Mouse (Mus musculus) hindbrain, embryonic 10.5 days (tissue): ENCODE measurements around the gene A430078G23Rik. TPM values are rescaled to one million over a fixed set of nuclear protein-coding genes. Genes with fewer than 3 reads are reported as not detected.

Experiments used
- DNase-seq: peaks from one replicate; pipeline ENCODE4 v3.0.0-alpha.2; 2017; ENCODE audit warnings: low spot score
- H3K27ac ChIP-seq: fragments of 300-500 bp; sonication (generic); 2 replicates; pipeline ENCODE4 v1.5.1; 2016; ENCODE audit warnings: mild to moderate bottlenecking, moderate library complexity
- H3K27me3 ChIP-seq: fragments of 300-500 bp; sonication (generic); 2 replicates; pipeline ENCODE4 v1.6.1; 2016; ENCODE audit warnings: mild to moderate bottlenecking; ENCODE audit not compliant: poor library complexity, insufficient read depth, severe bottlenecking
- H3K36me3 ChIP-seq: fragments of 300-500 bp; sonication (generic); 2 replicates; pipeline ENCODE4 v1.6.1; 2016; ENCODE audit warnings: mild to moderate bottlenecking, moderate library complexity
- H3K4me1 ChIP-seq: fragments of 300-500 bp; sonication (generic); replicated peaks from 2 replicates; pipeline ENCODE4 v1.6.1; 2016; ENCODE audit warnings: mild to moderate bottlenecking
- H3K4me3 ChIP-seq: fragments of 300-500 bp; sonication (generic); 2 replicates; pipeline ENCODE4 v1.5.1; 2016; ENCODE audit warnings: mild to moderate bottlenecking, moderate library complexity
- H3K9me3 ChIP-seq: fragments of 300-500 bp; sonication (generic); 2 replicates; pipeline ENCODE4 v1.6.1; 2016; ENCODE audit warnings: mild to moderate bottlenecking, moderate library complexity
- WGBS: fragments of 180-500 bp; shearing (Covaris S2); methylation state at CpG from one replicate; pipeline ENCODE4 v1.1.7; 2016; 5-methylcytosine and 5-hydroxymethylcytosine counted together
- polyA plus RNA-seq: library from polyadenylated mRNA; unstranded; fragments of >200 nt; fragmentation: Nextera tagmentation; extraction: Ambion mirVana; gene quantifications from 2 replicates; pipeline ENCODE4 v1.2.1, GENCODE M21; 2016

The A430078G23Rik gene
- polyA plus RNA-seq, 1 experiment from 2014 or later = not detected

- no peak for DNase-seq
- no peaks in the 10 kb centered on the region for H3K4me1 ChIP-seq
- no peak overlapping the region for H3K27ac ChIP-seq
- no peak overlapping the region for H3K4me3 ChIP-seq
- no peaks in the 10 kb centered on the region for H3K9me3 ChIP-seq
- no peaks in the 10 kb centered on the region for H3K27me3 ChIP-seq
- H3K36me3 ChIP-seq = no peaks in the 10 kb centered on the region
- WGBS = 67% methylated on average over 5 of the region's 5 CpGs
These were observed 1.2 kb downstream of the A430078G23Rik start for GRCm38 (mm10) chr8:3354443-3354812.

- no peaks in the 10 kb centered on the region for H3K27me3 ChIP-seq
- H3K4me3 ChIP-seq = no peak overlapping the region
- H3K9me3 ChIP-seq = no peaks in the 10 kb centered on the region
- no peak for DNase-seq
- 90% methylated on average over 6 of the region's 6 CpGs for whole genome bisulfite sequencing
- no peak overlapping the region for H3K27ac ChIP-seq
- no peaks in the 10 kb centered on the region for H3K36me3 ChIP-seq
- H3K4me1 ChIP-seq = no peaks in the 10 kb centered on the region
These were observed 2.4 kb downstream of the A430078G23Rik start for GRCm38 (mm10) chr8:3355586-3355985.

- Histone ChIP-seq H3K4me3 (no peak overlapping the region), H3K9me3 (no peaks in the 10 kb centered on the region), H3K4me1 (no peaks in the 10 kb centered on the region), H3K36me3 (no peaks in the 10 kb centered on the region), H3K27me3 (no peaks in the 10 kb centered on the region), H3K27ac (no peak overlapping the region)
- WGBS = 14% methylated on average over 4 of the region's 4 CpGs
- peak; percentile 77 for DNase-seq
These were observed 4.8 kb downstream of the A430078G23Rik start for GRCm38 (mm10) chr8:3358060-3358459.

GRCm38 (mm10) chr8:3367086-3367485 lies 13.9 kb downstream of the A430078G23Rik start:
- H3K27ac ChIP-seq = no peak overlapping the region
- no peaks in the 10 kb centered on the region for H3K36me3 ChIP-seq
- no peaks in the 10 kb centered on the region for H3K27me3 ChIP-seq
- no peak overlapping the region for H3K4me3 ChIP-seq
- 85% methylated on average over 5 of the region's 5 CpGs for WGBS
- H3K4me1 ChIP-seq = no peaks in the 10 kb centered on the region
- DNase-seq = no peak
- no peaks in the 10 kb centered on the region for H3K9me3 ChIP-seq

- no peak overlapping the region for H3K27ac ChIP-seq
- 87% methylated on average over 1 of the region's 1 CpGs for WGBS
- no peaks in the 10 kb centered on the region for H3K27me3 ChIP-seq
- H3K4me1 ChIP-seq = no peaks in the 10 kb centered on the region
- no peak for DNase-seq
- H3K4me3 ChIP-seq = no peak overlapping the region
- no peaks in the 10 kb centered on the region for H3K36me3 ChIP-seq
- no peaks in the 10 kb centered on the region for H3K9me3 ChIP-seq
These were observed 14.9 kb downstream of the A430078G23Rik start for GRCm38 (mm10) chr8:3368091-3368490.

- Histone ChIP-seq H3K27me3 (no peaks in the 10 kb centered on the region), H3K4me3 (no peak overlapping the region), H3K4me1 (no peaks in the 10 kb centered on the region), H3K36me3 (no peaks in the 10 kb centered on the region), H3K27ac (no peak overlapping the region), H3K9me3 (no peaks in the 10 kb centered on the region)
- DNase-seq = no peak
These were observed 22.5 kb downstream of the A430078G23Rik start for GRCm38 (mm10) chr8:3375748-3376147.

GRCm38 (mm10) chr8:3376641-3377274 lies 23.5 kb downstream of the A430078G23Rik start:
- no peaks in the 10 kb centered on the region for H3K27me3 ChIP-seq
- DNase-seq = no peak
- no peaks in the 10 kb centered on the region for H3K36me3 ChIP-seq
- H3K4me1 ChIP-seq = no peaks in the 10 kb centered on the region
- H3K9me3 ChIP-seq = no peaks in the 10 kb centered on the region
- H3K27ac ChIP-seq = no peak overlapping the region
- H3K4me3 ChIP-seq = no peak overlapping the region
- 68% methylated on average over 11 of the region's 11 CpGs for WGBS

- H3K36me3 ChIP-seq = no peaks in the 10 kb centered on the region
- 37% methylated on average over 6 of the region's 6 CpGs for WGBS
- H3K4me3 ChIP-seq = no peak overlapping the region
- no peaks in the 10 kb centered on the region for H3K27me3 ChIP-seq
- peaks cover under 1% of the 10 kb centered on the region for H3K4me1 ChIP-seq
- no peak overlapping the region for H3K27ac ChIP-seq
- DNase-seq = peak; percentile 68
- H3K9me3 ChIP-seq = no peaks in the 10 kb centered on the region; the same call in 1 of the 2 replicates
These were observed 34.1 kb downstream of the A430078G23Rik start for GRCm38 (mm10) chr8:3387286-3387685.

- WGBS = 78% methylated on average over 9 of the region's 9 CpGs
- H3K27me3 ChIP-seq = no peaks in the 10 kb centered on the region
- H3K4me3 ChIP-seq = no peak overlapping the region
These were observed 35.5 kb downstream of the A430078G23Rik start for GRCm38 (mm10) chr8:3388591-3389338.

GRCm38 (mm10) chr8:3389506-3389905 lies 36.3 kb downstream of the A430078G23Rik start:
- Histone ChIP-seq H3K27me3 (no peaks in the 10 kb centered on the region), H3K4me3 (no peak overlapping the region), H3K27ac (no peak overlapping the region), H3K9me3 (no peaks in the 10 kb centered on the region; the same call in 1 of the 2 replicates), H3K4me1 (peaks cover 15% of the 10 kb centered on the region), H3K36me3 (no peaks in the 10 kb centered on the region)
- DNase-seq = no peak
- WGBS = 93% methylated on average over 1 of the region's 1 CpGs

More at GRCm38 (mm10) chr8:3388591-3389338, 35.5 kb downstream of the A430078G23Rik start:
- no peak for DNase-seq
- Histone ChIP-seq H3K27ac (no peak overlapping the region), H3K36me3 (no peaks in the 10 kb centered on the region), H3K9me3 (no peaks in the 10 kb centered on the region; the same call in 1 of the 2 replicates), H3K4me1 (peaks cover 8% of the 10 kb centered on the region)

- H3K4me1 ChIP-seq = peaks cover 30% of the 10 kb centered on the region
- peaks cover 10% of the 10 kb centered on the region for H3K36me3 ChIP-seq
- peak overlapping the region; percentile 88 for H3K27ac ChIP-seq
- H3K9me3 ChIP-seq = no peaks in the 10 kb centered on the region; the same call in 1 of the 2 replicates
- no peak for DNase-seq
- 58% methylated on average over 4 of the region's 4 CpGs for WGBS
- H3K27me3 ChIP-seq = no peaks in the 10 kb centered on the region
- H3K4me3 ChIP-seq = peak overlapping the region; percentile 87
These were observed 39.1 kb downstream of the A430078G23Rik start for GRCm38 (mm10) chr8:3392293-3392692.

- no peaks in the 10 kb centered on the region for H3K27me3 ChIP-seq
- peak within 1 kb of the TSS; percentile 87 for H3K4me3 ChIP-seq
- H3K4me1 ChIP-seq = peaks cover 30% of the 10 kb centered on the region
- DNase-seq = peak; percentile 83
- peaks cover 10% of the 10 kb centered on the region for H3K36me3 ChIP-seq
- no peaks in the 10 kb centered on the region for H3K9me3 ChIP-seq
- WGBS = under 1% methylated on average over 48 of the region's 48 CpGs
- H3K27ac ChIP-seq = peak within 1 kb of the TSS; percentile 88
These were observed 39.8 kb downstream of the A430078G23Rik start, which contains the start of gene Arhgef18 for GRCm38 (mm10) chr8:3392771-3393710. Arhgef18 (plus strand) TSS chr8:3393006.
